Mouse (Mus musculus) liver, embryonic 13.5 days (tissue): ENCODE results near the gene Aqp7. TPM values are rescaled to one million over a fixed set of nuclear protein-coding genes. Genes with fewer than 3 reads are reported as not detected.

Experiments used
- ATAC-seq: fragments of 200-750 bp; cut with Nextera tagmentation; 2 replicates; pipeline ENCODE4 v1.8.0; 2017; ENCODE audit warnings: low read depth, mild to moderate bottlenecking, moderate number of reproducible peaks, moderate library complexity
- DNase-seq: peaks from one replicate; pipeline ENCODE4 v3.0.0; 2022
- H3K27ac ChIP-seq: fragments of 300-500 bp; sonication (generic); 2 replicates; pipeline ENCODE4 v1.5.1; 2015; ENCODE audit warnings: moderate library complexity, mild to moderate bottlenecking, inconsistent platforms
- H3K27me3 ChIP-seq: fragments of 300-500 bp; sonication (generic); 2 replicates; pipeline ENCODE4 v1.6.1; 2015; ENCODE audit warnings: mild to moderate bottlenecking, inconsistent platforms
- H3K36me3 ChIP-seq: fragments of 300-500 bp; sonication (generic); 2 replicates; pipeline ENCODE4 v1.6.1; 2015; ENCODE audit warnings: mild to moderate bottlenecking, inconsistent platforms
- H3K4me1 ChIP-seq: fragments of 300-500 bp; sonication (generic); replicated peaks from 2 replicates; pipeline ENCODE4 v1.6.1; 2015; ENCODE audit warnings: inconsistent platforms
- H3K4me2 ChIP-seq: fragments of 300-500 bp; sonication (generic); 2 replicates; pipeline ENCODE4 v1.6.1; 2015; ENCODE audit warnings: inconsistent platforms, mild to moderate bottlenecking, moderate library complexity
- H3K4me3 ChIP-seq: fragments of 300-500 bp; sonication (generic); replicated peaks from 2 replicates; pipeline ENCODE4 v1.5.1; 2015; ENCODE audit warnings: mild to moderate bottlenecking, inconsistent platforms
- H3K9ac ChIP-seq: fragments of 300-500 bp; sonication (generic); 2 replicates; pipeline ENCODE4 v1.6.1; 2015; ENCODE audit warnings: mild to moderate bottlenecking, inconsistent platforms
- H3K9me3 ChIP-seq: fragments of 300-500 bp; sonication (generic); replicated peaks from 2 replicates; pipeline ENCODE4 v1.6.1; 2016; ENCODE audit warnings: inconsistent platforms
- WGBS: fragments of 180-500 bp; shearing (Covaris S2); methylation state at CpG from one replicate; pipeline ENCODE4 v1.1.7; 2015; ENCODE audit not compliant: insufficient replicate concordance; 5-methylcytosine and 5-hydroxymethylcytosine counted together
- microRNA-seq: library from miRNA; unstranded; fragments of <30 nt; microRNA quantifications from one replicate; pipeline ENCODE4, GENCODE M21; 2016
- polyA plus RNA-seq: library from polyadenylated mRNA; unstranded; fragments of >200 nt; fragmentation: Nextera tagmentation; extraction: Ambion mirVana; gene quantifications from 2 replicates; pipeline ENCODE4 v1.2.1, GENCODE M21; 2015

The Aqp7 gene
- polyA plus RNA-seq, 1 experiment from 2014 or later, result 1.2 TPM

DNA sequence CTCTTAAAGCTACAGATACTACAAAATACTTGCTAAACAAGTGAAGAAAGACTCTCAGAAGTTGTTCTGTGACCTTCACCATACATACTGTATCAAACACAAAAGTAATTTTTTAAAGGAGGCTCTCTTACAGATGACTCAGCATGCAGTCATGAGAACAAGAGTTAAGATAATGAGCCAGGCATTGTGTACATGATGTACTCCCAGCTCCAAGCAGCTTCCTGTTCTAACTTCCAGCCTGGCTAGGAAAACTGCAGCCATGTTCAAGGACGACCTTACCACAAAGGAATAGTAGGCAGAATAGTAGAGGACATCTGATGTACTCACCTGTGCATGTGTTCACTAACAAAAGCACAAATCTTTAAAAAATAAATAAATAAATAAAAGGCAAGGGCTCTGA lies 47.7 kb downstream of the Aqp7 start:
- Histone ChIP-seq H3K36me3 (peaks cover 94% of the 10 kb centered on the region), H3K4me2 (no peak overlapping the region), H3K9ac (no peak overlapping the region), H3K9me3 (no peaks in the 10 kb centered on the region), H3K27me3 (no peaks in the 10 kb centered on the region), H3K4me1 (peaks cover 31% of the 10 kb centered on the region), H3K27ac (no peak overlapping the region), H3K4me3 (no peak overlapping the region)
- 68% methylated on average over 1 of the region's 1 CpGs for WGBS
- DNase-seq, result no peak
- ATAC-seq, result no peak

DNA sequence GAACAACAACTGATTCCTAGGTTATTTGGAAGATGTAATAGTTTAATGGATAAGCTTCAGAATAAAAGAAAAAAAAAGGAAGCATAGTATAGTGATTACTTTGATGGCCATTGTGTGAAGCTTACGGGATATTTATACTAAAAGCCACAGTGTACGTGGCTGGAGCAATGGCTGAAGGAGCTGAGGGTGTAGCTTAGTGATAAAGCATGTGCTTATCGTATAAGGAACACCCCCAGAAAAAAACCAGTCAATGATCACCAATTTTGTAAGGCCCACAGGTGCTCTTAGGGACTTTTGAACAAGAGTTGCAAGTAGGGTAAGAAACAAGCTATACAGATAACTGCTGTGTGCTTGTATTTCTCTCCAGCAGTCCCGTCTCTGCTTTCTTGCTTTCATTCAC lies 50.0 kb downstream of the Aqp7 start:
- DNase-seq, result peak; percentile 8
- Histone ChIP-seq H3K4me1 (peaks cover 34% of the 10 kb centered on the region), H3K4me2 (no peak overlapping the region), H3K4me3 (no peak overlapping the region), H3K27ac (0 out of 2 replicates have a peak overlapping the region, but pooled peaks have one; percentile 8), H3K27me3 (no peaks in the 10 kb centered on the region), H3K9me3 (no peaks in the 10 kb centered on the region), H3K36me3 (peaks cover 95% of the 10 kb centered on the region), H3K9ac (no peak overlapping the region)
- peak; percentile 78 for ATAC-seq
- 50% methylated on average over 4 of the region's 4 CpGs for WGBS

DNA sequence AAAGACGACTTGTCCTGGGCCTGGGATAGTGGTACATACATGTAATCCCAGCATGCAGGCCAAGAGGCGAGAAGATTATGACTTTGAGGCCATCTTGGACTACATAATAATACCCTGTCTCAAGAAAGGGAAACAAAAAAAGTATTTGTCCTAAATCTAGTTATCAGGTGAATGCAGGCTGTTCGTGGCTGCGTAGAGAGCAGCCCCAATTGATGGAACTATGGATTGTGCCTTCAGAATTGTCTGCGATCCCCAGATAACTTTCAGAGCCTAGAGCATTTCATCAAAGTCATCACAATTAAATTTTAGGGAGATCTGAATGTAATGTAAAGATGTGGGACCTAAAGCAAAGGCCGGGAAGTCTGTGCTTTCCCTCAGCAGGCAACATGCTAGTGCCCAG lies 51.6 kb downstream of the Aqp7 start:
- Histone ChIP-seq H3K4me2 (no peak overlapping the region), H3K4me3 (no peak overlapping the region), H3K4me1 (peaks cover 34% of the 10 kb centered on the region), H3K9me3 (no peaks in the 10 kb centered on the region), H3K36me3 (peaks cover 96% of the 10 kb centered on the region), H3K27ac (peak overlapping the region; percentile 8; the same call in 1 of the 2 replicates), H3K27me3 (no peaks in the 10 kb centered on the region), H3K9ac (no peak overlapping the region)
- 68% methylated on average over 6 of the region's 6 CpGs for WGBS
- DNase-seq (peak; percentile 11), ATAC-seq (peak; percentile 43)

DNA sequence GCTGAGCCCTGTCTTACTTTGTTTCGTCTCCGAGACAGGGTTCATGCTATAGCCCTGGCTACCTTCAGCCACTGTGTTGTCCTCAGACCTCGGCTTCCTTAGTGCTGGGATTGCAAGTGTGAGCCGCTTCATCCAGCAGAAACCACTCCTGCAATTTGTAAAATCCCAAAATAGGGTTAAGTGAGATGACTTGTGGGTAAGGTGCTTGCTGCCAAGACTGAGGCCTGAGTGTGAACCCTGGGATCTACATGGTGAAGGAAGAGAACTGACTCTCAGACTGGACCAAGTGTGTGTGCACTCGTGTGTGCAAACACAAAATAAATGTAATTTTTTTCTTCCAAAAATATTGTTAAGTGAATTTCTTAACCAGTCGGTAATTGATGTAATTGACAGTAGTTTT lies 58.3 kb downstream of the Aqp7 start:
- H3K36me3 ChIP-seq, result peaks cover 96% of the 10 kb centered on the region
- H3K27ac ChIP-seq, result no peak overlapping the region
- ATAC-seq, result no peak
- H3K27me3 ChIP-seq, result no peaks in the 10 kb centered on the region
- H3K4me1 ChIP-seq, result no peaks in the 10 kb centered on the region
- H3K9ac ChIP-seq, result no peak overlapping the region
- no peak for DNase-seq
- no peak overlapping the region for H3K4me2 ChIP-seq
- WGBS, result 84% methylated on average over 6 of the region's 6 CpGs
- no peaks in the 10 kb centered on the region for H3K9me3 ChIP-seq
- H3K4me3 ChIP-seq, result no peak overlapping the region

DNA sequence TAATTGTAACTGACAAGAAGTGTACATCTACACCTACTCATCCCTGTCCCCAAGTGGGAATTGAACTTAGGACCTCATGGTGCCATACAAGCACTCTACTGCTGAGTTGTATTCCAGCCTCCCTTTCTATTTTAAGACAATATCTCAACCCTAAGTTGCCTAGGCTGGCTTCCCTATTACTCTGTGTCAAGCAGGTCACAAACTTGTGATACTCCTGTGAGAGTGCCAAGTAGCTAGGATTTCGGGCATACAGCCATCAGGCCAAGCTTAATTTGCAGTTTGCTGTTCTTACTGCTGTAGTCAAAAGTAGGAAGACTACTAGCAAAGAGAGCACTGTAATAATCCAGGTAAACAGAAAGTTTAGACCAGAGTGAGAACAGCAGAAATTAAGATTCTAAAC lies 64.3 kb downstream of the Aqp7 start:
- H3K27me3 ChIP-seq, result no peaks in the 10 kb centered on the region
- no peak overlapping the region for H3K4me2 ChIP-seq
- ATAC-seq, result no peak
- H3K36me3 ChIP-seq, result peaks cover 91% of the 10 kb centered on the region
- no peak overlapping the region for H3K9ac ChIP-seq
- no peak for DNase-seq
- H3K4me1 ChIP-seq, result peaks cover 7% of the 10 kb centered on the region; the same call in 1 of the 2 replicates
- 78% methylated on average over 1 of the region's 1 CpGs for WGBS
- no peaks in the 10 kb centered on the region for H3K9me3 ChIP-seq
- H3K27ac ChIP-seq, result no peak overlapping the region
- no peak overlapping the region for H3K4me3 ChIP-seq

Small RNA genes lying within 50 kb of the gene (microRNA-seq; reads per million reads assigned to microRNA genes)
- gene Mir3094, result 3.2 reads per million, percentile 5 among the genes with 10 or more reads in this experiment

Other genes starting within 250 kb of the Aqp7 start
- gene B4galt1, start 194.1 kb downstream of the Aqp7 start, polyA plus RNA-seq, result 29.9 and 33.8 TPM in 2 replicates
- 0.39 and 0.44 TPM in 2 replicates for gene Spink4, start 128.1 kb downstream of the Aqp7 start, polyA plus RNA-seq
- gene Bag1, start 99.8 kb downstream of the Aqp7 start, polyA plus RNA-seq, result 145 and 166 TPM in 2 replicates
- gene Chmp5, start 99.7 kb downstream of the Aqp7 start, polyA plus RNA-seq, result 48.7 and 57.4 TPM in 2 replicates
- gene Nfx1, start 77.2 kb downstream of the Aqp7 start, polyA plus RNA-seq, result 32.8 and 40.5 TPM in 2 replicates
- 13.8 and 14.7 TPM in 2 replicates for gene Aqp3, start 50.0 kb upstream of the Aqp7 start, polyA plus RNA-seq
- gene Nol6, start 76.3 kb upstream of the Aqp7 start, polyA plus RNA-seq, result 11.6 and 15.2 TPM in 2 replicates
- gene Ube2r2, start 87.6 kb upstream of the Aqp7 start, polyA plus RNA-seq, result 38.9 and 39.9 TPM in 2 replicates
- gene Ubap2, start 227.0 kb upstream of the Aqp7 start, polyA plus RNA-seq, result 25.2 and 35.7 TPM in 2 replicates